Mouse (Mus musculus): ENCODE results near the gene Apba3.
"Not testable (repeated sequence)": the region's sequence is repeated elsewhere in the genome, so short reads cannot be mapped to it uniquely, and the experiment has no call there.

Apba3 gene

GRCm38 (mm10) chr10:81266211-81267105, at the start of gene Apba3, which contains the start of gene Mrpl54:
TSS of gene Apba3 (plus strand) at chr10:81266960.
TSS of gene Mrpl54 (minus strand) at chr10:81266934.
- DNase-seq (ENCODE audit: low read depth, low spot score) = peak; percentile 97

GRCm38 (mm10) chr10:81217267-81217666, 49.5 kb upstream of the Apba3 start:
- DNase-seq (ENCODE audit: low read depth, low spot score) = peak; percentile 59

- peak; percentile 73 for DNase-seq (ENCODE audit: low read depth, low spot score)
These were observed 48.8 kb upstream of the Apba3 start for GRCm38 (mm10) chr10:81217964-81218363.

- DNase-seq (ENCODE audit: low read depth, low spot score) = no peak
These were observed 45.3 kb upstream of the Apba3 start for GRCm38 (mm10) chr10:81221402-81222015.

GRCm38 (mm10) chr10:81223731-81224130, 43.0 kb upstream of the Apba3 start:
- DNase-seq (ENCODE audit: low read depth, low spot score) = not testable (repeated sequence)

- DNase-seq (ENCODE audit: low read depth, low spot score) = peak; percentile 58
These were observed 36.9 kb upstream of the Apba3 start for GRCm38 (mm10) chr10:81229735-81230437.

- DNase-seq (ENCODE audit: low read depth, low spot score) = peak; percentile 73
These were observed 36.1 kb upstream of the Apba3 start, which contains the start of gene Atcay for GRCm38 (mm10) chr10:81230438-81231332. TSS of gene Atcay (minus strand) at chr10:81230833.

- no peak for DNase-seq (ENCODE audit: low read depth, low spot score)
These were observed 35.3 kb upstream of the Apba3 start for GRCm38 (mm10) chr10:81231436-81231835.

- peak; percentile 97 for DNase-seq (ENCODE audit: low read depth, low spot score)
These were observed 34.1 kb upstream of the Apba3 start, which contains the start of gene Zfr2 for GRCm38 (mm10) chr10:81232580-81233225. TSS of gene Zfr2 (plus strand) at chr10:81233155.

- no peak for DNase-seq (ENCODE audit: low read depth, low spot score)
These were observed 33.6 kb upstream of the Apba3 start for GRCm38 (mm10) chr10:81233226-81233585.

GRCm38 (mm10) chr10:81234206-81234605, 32.6 kb upstream of the Apba3 start:
- no peak for DNase-seq (ENCODE audit: low read depth, low spot score)

GRCm38 (mm10) chr10:81236471-81237268, 30.1 kb upstream of the Apba3 start:
- no peak for DNase-seq (ENCODE audit: low read depth, low spot score)

- DNase-seq (ENCODE audit: low read depth, low spot score) = no peak
These were observed 28.1 kb upstream of the Apba3 start for GRCm38 (mm10) chr10:81238618-81239017.

GRCm38 (mm10) chr10:81240876-81241275, 25.9 kb upstream of the Apba3 start:
- peak; percentile 71 for DNase-seq (ENCODE audit: low read depth, low spot score)

GRCm38 (mm10) chr10:81242021-81242420, 24.7 kb upstream of the Apba3 start:
- DNase-seq (ENCODE audit: low read depth, low spot score) = no peak

- no peak for DNase-seq (ENCODE audit: low read depth, low spot score)
These were observed 22.6 kb upstream of the Apba3 start for GRCm38 (mm10) chr10:81244146-81244545.

- DNase-seq (ENCODE audit: low read depth, low spot score) = peak; percentile 71
These were observed 22.2 kb upstream of the Apba3 start for GRCm38 (mm10) chr10:81244595-81244994.

GRCm38 (mm10) chr10:81245166-81245565, 21.6 kb upstream of the Apba3 start:
- DNase-seq (ENCODE audit: low read depth, low spot score) = no peak

- peak; percentile 88 for DNase-seq (ENCODE audit: low read depth, low spot score)
These were observed 19.0 kb upstream of the Apba3 start for GRCm38 (mm10) chr10:81247804-81248203.

GRCm38 (mm10) chr10:81249442-81249841, 17.3 kb upstream of the Apba3 start:
- DNase-seq (ENCODE audit: low read depth, low spot score) = peak; percentile 61

All from CD4-positive helper T cell, adult 2 months (primary cell).